Mouse (Mus musculus) limb, embryonic 10.5 days (tissue): Measurements from ENCODE around the gene Atxn1. TPM values are rescaled to one million over a fixed set of nuclear protein-coding genes. Genes with fewer than 3 reads are reported as not detected.

Experiments used
- DNase-seq: peaks from one replicate; pipeline ENCODE4 v3.0.0-alpha.2; 2017; ENCODE audit warnings: low spot score
- H3K27ac ChIP-seq: fragments of 300-500 bp; sonication (generic); 2 replicates; pipeline ENCODE4 v1.5.1; 2016; ENCODE audit warnings: mild to moderate bottlenecking
- H3K27me3 ChIP-seq: fragments of 300-500 bp; sonication (generic); 2 replicates; pipeline ENCODE4 v1.6.1; 2016; ENCODE audit warnings: low read depth, mild to moderate bottlenecking; ENCODE audit not compliant: poor library complexity, severe bottlenecking
- H3K36me3 ChIP-seq: fragments of 300-500 bp; sonication (generic); 2 replicates; pipeline ENCODE4 v1.6.1; 2016; ENCODE audit warnings: mild to moderate bottlenecking, moderate library complexity
- H3K4me1 ChIP-seq: fragments of 300-500 bp; sonication (generic); 2 replicates; pipeline ENCODE4 v1.6.1; 2016
- H3K4me3 ChIP-seq: fragments of 300-500 bp; sonication (generic); 2 replicates; pipeline ENCODE4 v1.5.1; 2016; ENCODE audit warnings: mild to moderate bottlenecking, moderate library complexity
- H3K9me3 ChIP-seq: fragments of 300-500 bp; sonication (generic); replicated peaks from 2 replicates; pipeline ENCODE4 v1.6.1; 2016; ENCODE audit warnings: mild to moderate bottlenecking
- WGBS: fragments of 180-500 bp; shearing (Covaris S2); methylation state at CpG from one replicate; pipeline ENCODE4 v1.1.7; 2016; 5-methylcytosine and 5-hydroxymethylcytosine counted together
- polyA plus RNA-seq: library from polyadenylated mRNA; unstranded; fragments of >200 nt; fragmentation: Nextera tagmentation; extraction: Ambion mirVana; gene quantifications from 2 replicates; pipeline ENCODE4 v1.2.1, GENCODE M21; 2016

Gene Atxn1
- polyA plus RNA-seq, 1 experiment from 2014 or later, result 1.4 TPM

GRCm38 (mm10) chr13:45661283-45662185, 303.3 kb downstream of the Atxn1 start:
- 89% methylated on average over 12 of the region's 12 CpGs for WGBS
- no peak for DNase-seq
- Histone ChIP-seq H3K27me3 (no peaks in the 10 kb centered on the region), H3K27ac (no peak overlapping the region), H3K9me3 (no peaks in the 10 kb centered on the region), H3K36me3 (no peaks in the 10 kb centered on the region), H3K4me3 (no peak overlapping the region), H3K4me1 (no peaks in the 10 kb centered on the region)

GRCm38 (mm10) chr13:45659813-45660212, 305.0 kb downstream of the Atxn1 start:
- 92% methylated on average over 4 of the region's 4 CpGs for WGBS
- H3K27ac ChIP-seq, result no peak overlapping the region
- no peak for DNase-seq
- no peaks in the 10 kb centered on the region for H3K36me3 ChIP-seq
- H3K27me3 ChIP-seq, result no peaks in the 10 kb centered on the region
- H3K4me1 ChIP-seq, result no peaks in the 10 kb centered on the region
- no peak overlapping the region for H3K4me3 ChIP-seq
- no peaks in the 10 kb centered on the region for H3K9me3 ChIP-seq

- no peaks in the 10 kb centered on the region for H3K4me1 ChIP-seq
- 93% methylated on average over 5 of the region's 5 CpGs for WGBS
Measured at GRCm38 (mm10) chr13:45658343-45658742, 306.5 kb downstream of the Atxn1 start.

GRCm38 (mm10) chr13:45657176-45657575, 307.6 kb downstream of the Atxn1 start:
- 94% methylated on average over 1 of the region's 1 CpGs for WGBS
- no peak overlapping the region for H3K4me3 ChIP-seq
- H3K27me3 ChIP-seq, result no peaks in the 10 kb centered on the region
- no peaks in the 10 kb centered on the region for H3K36me3 ChIP-seq
- no peak overlapping the region for H3K27ac ChIP-seq
- no peaks in the 10 kb centered on the region for H3K4me1 ChIP-seq
- H3K9me3 ChIP-seq, result no peaks in the 10 kb centered on the region
- no peak for DNase-seq

More at GRCm38 (mm10) chr13:45658343-45658742, 306.5 kb downstream of the Atxn1 start:
- H3K4me3 ChIP-seq, result no peak overlapping the region
- H3K36me3 ChIP-seq, result no peaks in the 10 kb centered on the region
- DNase-seq, result no peak
- H3K27me3 ChIP-seq, result no peaks in the 10 kb centered on the region
- no peaks in the 10 kb centered on the region for H3K9me3 ChIP-seq
- no peak overlapping the region for H3K27ac ChIP-seq

- DNase-seq, result no peak
- H3K4me3 ChIP-seq, result no peak overlapping the region
- no peak overlapping the region for H3K27ac ChIP-seq
- no peaks in the 10 kb centered on the region for H3K9me3 ChIP-seq
- H3K36me3 ChIP-seq, result no peaks in the 10 kb centered on the region
- 83% methylated on average over 10 of the region's 10 CpGs for WGBS
- H3K4me1 ChIP-seq, result no peaks in the 10 kb centered on the region
- H3K27me3 ChIP-seq, result no peaks in the 10 kb centered on the region
Measured at GRCm38 (mm10) chr13:45651652-45652241, 313.1 kb downstream of the Atxn1 start.

- no peak for DNase-seq
Measured at GRCm38 (mm10) chr13:45649197-45649812, 315.5 kb downstream of the Atxn1 start.

GRCm38 (mm10) chr13:45643780-45644395, 320.9 kb downstream of the Atxn1 start:
- Histone ChIP-seq H3K4me1 (no peaks in the 10 kb centered on the region), H3K4me3 (no peak overlapping the region), H3K9me3 (no peaks in the 10 kb centered on the region), H3K27me3 (no peaks in the 10 kb centered on the region), H3K36me3 (no peaks in the 10 kb centered on the region), H3K27ac (no peak overlapping the region)
- DNase-seq, result no peak
- 79% methylated on average over 6 of the region's 6 CpGs for WGBS

More at GRCm38 (mm10) chr13:45649197-45649812, 315.5 kb downstream of the Atxn1 start:
- H3K4me3 ChIP-seq, result no peak overlapping the region
- H3K4me1 ChIP-seq, result no peaks in the 10 kb centered on the region
- 82% methylated on average over 4 of the region's 4 CpGs for WGBS
- no peaks in the 10 kb centered on the region for H3K36me3 ChIP-seq
- no peaks in the 10 kb centered on the region for H3K27me3 ChIP-seq
- no peaks in the 10 kb centered on the region for H3K9me3 ChIP-seq
- H3K27ac ChIP-seq, result no peak overlapping the region

- WGBS, result 85% methylated on average over 7 of the region's 7 CpGs
- H3K36me3 ChIP-seq, result no peaks in the 10 kb centered on the region
- DNase-seq, result no peak
- no peaks in the 10 kb centered on the region for H3K9me3 ChIP-seq
- no peak overlapping the region for H3K4me3 ChIP-seq
- no peaks in the 10 kb centered on the region for H3K27me3 ChIP-seq
- no peaks in the 10 kb centered on the region for H3K4me1 ChIP-seq
- H3K27ac ChIP-seq, result no peak overlapping the region
Measured at GRCm38 (mm10) chr13:45642913-45643312, 321.9 kb downstream of the Atxn1 start.

- DNase-seq, result no peak
- Histone ChIP-seq H3K4me1 (no peaks in the 10 kb centered on the region), H3K9me3 (no peaks in the 10 kb centered on the region), H3K27ac (no peak overlapping the region), H3K27me3 (no peaks in the 10 kb centered on the region), H3K4me3 (no peak overlapping the region), H3K36me3 (no peaks in the 10 kb centered on the region)
- 65% methylated on average over 5 of the region's 5 CpGs for WGBS
Measured at GRCm38 (mm10) chr13:45640431-45640830, 324.4 kb downstream of the Atxn1 start.

GRCm38 (mm10) chr13:45638281-45638680, 326.5 kb downstream of the Atxn1 start:
- Histone ChIP-seq H3K4me3 (no peak overlapping the region), H3K27ac (no peak overlapping the region), H3K27me3 (no peaks in the 10 kb centered on the region), H3K9me3 (no peaks in the 10 kb centered on the region), H3K36me3 (no peaks in the 10 kb centered on the region), H3K4me1 (no peaks in the 10 kb centered on the region)
- WGBS, result 89% methylated on average over 1 of the region's 1 CpGs
- no peak for DNase-seq

GRCm38 (mm10) chr13:45637324-45637723, 327.5 kb downstream of the Atxn1 start:
- WGBS, result 56% methylated on average over 8 of the region's 8 CpGs
- no peaks in the 10 kb centered on the region for H3K27me3 ChIP-seq
- no peaks in the 10 kb centered on the region for H3K4me1 ChIP-seq
- no peak overlapping the region for H3K4me3 ChIP-seq
- no peaks in the 10 kb centered on the region for H3K36me3 ChIP-seq
- no peak overlapping the region for H3K27ac ChIP-seq
- no peaks in the 10 kb centered on the region for H3K9me3 ChIP-seq
- DNase-seq, result peak; percentile 53

GRCm38 (mm10) chr13:45636435-45636834, 328.4 kb downstream of the Atxn1 start:
- no peaks in the 10 kb centered on the region for H3K4me1 ChIP-seq
- no peak for DNase-seq
- no peaks in the 10 kb centered on the region for H3K27me3 ChIP-seq
- WGBS, result 88% methylated on average over 3 of the region's 3 CpGs
- H3K4me3 ChIP-seq, result no peak overlapping the region
- no peaks in the 10 kb centered on the region for H3K9me3 ChIP-seq
- H3K36me3 ChIP-seq, result no peaks in the 10 kb centered on the region
- no peak overlapping the region for H3K27ac ChIP-seq

- no peak overlapping the region for H3K4me3 ChIP-seq
- no peaks in the 10 kb centered on the region for H3K36me3 ChIP-seq
- H3K4me1 ChIP-seq, result peaks cover 4% of the 10 kb centered on the region; the same call in 1 of the 2 replicates
- no peak for DNase-seq
- no peaks in the 10 kb centered on the region for H3K9me3 ChIP-seq
- no peaks in the 10 kb centered on the region for H3K27me3 ChIP-seq
- no peak overlapping the region for H3K27ac ChIP-seq
Measured at GRCm38 (mm10) chr13:45633918-45634317, 330.9 kb downstream of the Atxn1 start.
